Mouse (Mus musculus) brain, adult 10 weeks (tissue): ENCODE results near the gene Gsg1. TPM values are rescaled to one million over a fixed set of nuclear protein-coding genes. Genes with fewer than 3 reads are reported as not detected.

Source experiments
- polyA plus RNA-seq: library from polyadenylated mRNA; stranded (reverse); fragments of 350-450 nt; fragmentation: Illumina TruSeq; extraction: RNeasy Lipid Tissue Mini Kit (QIAGEN cat#74804); gene quantifications from one replicate; pipeline ENCODE4 v1.2.3, GENCODE M21; 2015; ENCODE audit warnings: low read depth, low replicate concordance

Gsg1 gene
- polyA plus RNA-seq: 0.45 TPM

DNA sequence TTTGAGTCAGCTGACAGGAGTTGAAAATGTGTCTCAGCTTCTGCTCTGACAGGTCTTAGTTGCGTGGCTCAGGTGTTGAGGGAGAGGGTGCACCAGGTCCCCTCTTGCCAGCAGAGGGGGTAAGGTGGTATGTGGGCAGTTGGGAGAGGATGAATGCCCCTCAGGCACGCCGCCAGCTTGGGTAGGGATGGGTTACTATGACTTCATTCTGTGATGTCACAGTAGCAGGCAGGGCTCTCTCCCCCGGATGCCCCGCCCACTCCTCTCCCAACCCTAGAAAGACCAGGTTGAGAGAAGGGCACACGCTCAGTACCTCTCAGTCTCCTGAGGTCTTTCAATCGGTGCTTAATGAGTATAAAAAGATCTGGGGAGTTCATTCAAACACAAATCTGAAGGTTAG is at the start of gene Gsg1:
Gene Gsg1 (minus strand): TSS at position 199 of the 400 bp plus-strand sequence.

DNA sequence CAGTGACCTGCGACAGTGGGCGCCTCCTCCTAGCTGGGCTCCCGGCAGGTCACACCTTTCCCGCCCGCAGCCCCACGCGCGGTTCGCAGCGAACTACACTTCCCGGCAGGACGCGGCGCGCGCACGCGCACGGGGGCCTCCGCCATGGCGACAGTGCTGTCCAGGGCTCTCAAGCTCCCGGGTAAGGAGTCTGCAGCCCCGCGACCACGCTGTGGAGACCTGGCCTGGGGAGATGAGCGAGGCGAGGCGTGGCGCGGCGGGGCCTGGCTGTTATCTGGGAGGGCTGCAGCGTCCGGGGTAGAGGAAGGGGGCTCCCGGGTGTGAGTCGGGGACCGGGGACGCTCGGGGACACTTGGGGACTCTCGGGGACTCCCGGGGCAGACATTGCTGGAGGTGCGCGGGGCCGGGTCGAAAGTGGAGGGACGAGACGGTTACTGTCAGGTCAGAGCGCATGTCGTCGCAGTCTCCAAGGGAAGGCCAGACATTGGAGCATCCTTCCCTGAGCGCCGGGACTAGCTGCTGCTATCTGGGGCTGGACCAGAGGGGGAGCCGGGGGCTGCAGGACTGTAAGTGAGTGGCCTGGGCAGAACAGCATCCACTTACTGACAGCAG is 56.1 kb downstream of the Gsg1 start, which contains the start of the genes Fam234b and Hebp1:
Gene Fam234b (plus strand): TSS at position 57 of the 612 bp plus-strand sequence.
Gene Hebp1 (minus strand): TSS at position 102 of the 612 bp plus-strand sequence.

Other genes with a start within 250 kb of the Gsg1 start
- 59.6 TPM for gene Ddx47, start 242.7 kb downstream of the Gsg1 start, polyA plus RNA-seq
- gene Gprc5a, start 188.7 kb downstream of the Gsg1 start, polyA plus RNA-seq: 0.36 TPM
- gene Gprc5d, start 136.1 kb downstream of the Gsg1 start, polyA plus RNA-seq: not detected
- 141 TPM for gene Fam234b, start 56.4 kb downstream of the Gsg1 start, polyA plus RNA-seq
- gene Hebp1, start 56.3 kb downstream of the Gsg1 start, polyA plus RNA-seq: 68.5 TPM
- gene Pbp2, start 56.1 kb upstream of the Gsg1 start, polyA plus RNA-seq: not detected
- gene Emp1, start 108.2 kb upstream of the Gsg1 start, polyA plus RNA-seq: 3.3 TPM